9 mouse cellular contexts compared by ENCODE assay signal in genomic region chr7:97355068-97355841, GRCm38 (mm10). TPM values are rescaled to one million over a fixed set of nuclear protein-coding genes. Genes with fewer than 3 reads are reported as not detected.
DNase-seq lines count a peak whose midpoint lies in the region; ATAC-seq lines count a peak whose summit lies in the region.
"Had no signal": no experiment of that assay in that cellular context is flagged by ENCODE, and none has a peak within 500 bp of the region (broad histone marks: within the 10 kb centered on the region; RNA-seq: fewer than 3 reads in every experiment).

No protein-coding gene starts in this region.

- H3K4me1 ChIP-seq in limb, embryonic 12.5 days (replicated peaks), result 0 out of 2 replicates have a peak, but pooled peaks cover 2% of the 10 kb centered on the region
- H3K4me1 ChIP-seq in limb, embryonic 10.5 days, result 0 out of 2 replicates have a peak, but pooled peaks cover 4% of the 10 kb centered on the region
- no peaks in the 10 kb centered on the region; the same call in 1 of the 2 replicates for H3K4me1 ChIP-seq in liver, embryonic 11.5 days (replicated peaks; ENCODE audit: control insufficient read depth, insufficient read depth, low read length)
- H3K4me1 ChIP-seq: embryonic facial prominence, embryonic 15.5 days had no signal

- H3K9me3 ChIP-seq in limb, embryonic 12.5 days, result no peaks in the 10 kb centered on the region
- H3K9me3 ChIP-seq in limb, embryonic 10.5 days (replicated peaks), result no peaks in the 10 kb centered on the region
- H3K9me3 ChIP-seq in liver, embryonic 11.5 days (ENCODE audit: control insufficient read depth, low read length), result no peaks in the 10 kb centered on the region
- H3K9me3 ChIP-seq: embryonic facial prominence, embryonic 15.5 days had no signal

- DNase-seq in limb, embryonic 10.5 days (ENCODE audit: low spot score), result no peak
- DNase-seq in liver, embryonic 11.5 days (ENCODE audit: low spot score), result peak; percentile 29
- peak; percentile 70 for DNase-seq in splenic B cell, adult 2 months (ENCODE audit: low read depth, low spot score)
- DNase-seq in embryo, embryonic 10.5 days (ENCODE audit: low spot score), result no peak
- no peak for DNase-seq in testis, postnatal 14 days (ENCODE audit: low spot score)
- no peak for DNase-seq in left cerebral cortex, postnatal 36 days (ENCODE audit: low spot score in 2 of 2)

- intact Hi-C loops in left cerebral cortex, postnatal 36 days (cut with DNase I), result no loop called here

- no peak overlapping the region for H3K27ac ChIP-seq in limb, embryonic 12.5 days
- no peak overlapping the region for H3K27ac ChIP-seq in limb, embryonic 10.5 days
- no peak overlapping the region for H3K27ac ChIP-seq in liver, embryonic 11.5 days (ENCODE audit: low read depth, low read length)
- H3K27ac ChIP-seq: embryonic facial prominence, embryonic 15.5 days had no signal

- ATAC-seq in limb, embryonic 12.5 days (ENCODE audit: insufficient number of reproducible peaks, insufficient read depth, low FRiP score, low TSS enrichment, low read depth), result peak; percentile 26; the same call in 1 of the 2 replicates
- ATAC-seq in common myeloid progenitor, adult 5-6 weeks (replicated peaks; ENCODE audit: low read depth, poor library complexity, severe bottlenecking), result peak; percentile 76
- no peak for ATAC-seq in liver, embryonic 11.5 days (replicated peaks; ENCODE audit: low FRiP score)

- H3K27me3 ChIP-seq in limb, embryonic 12.5 days, result no peaks in the 10 kb centered on the region
- H3K27me3 ChIP-seq in limb, embryonic 10.5 days (ENCODE audit: low read depth, poor library complexity, severe bottlenecking), result no peaks in the 10 kb centered on the region
- peaks cover 3% of the 10 kb centered on the region; the same call in 1 of the 2 replicates for H3K27me3 ChIP-seq in liver, embryonic 11.5 days (replicated peaks; ENCODE audit: control insufficient read depth, insufficient read depth, low read length)
- no peaks in the 10 kb centered on the region for H3K27me3 ChIP-seq in splenic B cell, adult 2 months (ENCODE audit: control insufficient read depth, insufficient read depth, low read length, poor library complexity, severe bottlenecking)
- H3K27me3 ChIP-seq: embryonic facial prominence, embryonic 15.5 days had no signal

- WGBS in limb, embryonic 12.5 days, result 44% methylated on average over 13 of the region's 13 CpGs
- 50% methylated on average over 13 of the region's 13 CpGs for WGBS in limb, embryonic 10.5 days
- WGBS in liver, embryonic 11.5 days, result 45% methylated on average over 13 of the region's 13 CpGs

- H3K9ac ChIP-seq in limb, embryonic 12.5 days (replicated peaks), result no peak overlapping the region
- H3K9ac ChIP-seq in liver, embryonic 11.5 days (ENCODE audit: low read depth, low read length), result no peak overlapping the region
- H3K9ac ChIP-seq: embryonic facial prominence, embryonic 15.5 days had no signal

- H3K36me3 ChIP-seq in limb, embryonic 12.5 days, result no peaks in the 10 kb centered on the region
- H3K36me3 ChIP-seq in limb, embryonic 10.5 days, result no peaks in the 10 kb centered on the region
- no peaks in the 10 kb centered on the region for H3K36me3 ChIP-seq in liver, embryonic 11.5 days (ENCODE audit: control insufficient read depth, insufficient read depth, low read length)
- no peaks in the 10 kb centered on the region for H3K36me3 ChIP-seq in splenic B cell, adult 2 months (ENCODE audit: control insufficient read depth, insufficient read depth, low read length, poor library complexity, severe bottlenecking)
- H3K36me3 ChIP-seq: embryonic facial prominence, embryonic 15.5 days had no signal

- no peak overlapping the region for H3K4me2 ChIP-seq in limb, embryonic 12.5 days
- H3K4me2 ChIP-seq in liver, embryonic 11.5 days, result no peak overlapping the region
- H3K4me2 ChIP-seq: embryonic facial prominence, embryonic 15.5 days had no signal

- H3K4me3 ChIP-seq in limb, embryonic 12.5 days (replicated peaks), result no peak overlapping the region
- no peak overlapping the region for H3K4me3 ChIP-seq in limb, embryonic 10.5 days
- H3K4me3 ChIP-seq in liver, embryonic 11.5 days (ENCODE audit: low read depth, low read length), result no peak overlapping the region
- H3K4me3 ChIP-seq: embryonic facial prominence, embryonic 15.5 days had no signal

RNA-seq across cellular contexts. Expression of gene Alg8, which starts 16.2 kb away (rescaled TPM):
- polyA plus RNA-seq in limb, embryonic 12.5 days (2016; fragmentation: Nextera tagmentation; extraction: Ambion mirVana), result 35.9 and 38.7 TPM in 2 replicates
- polyA plus RNA-seq in limb, embryonic 10.5 days (2016; fragmentation: Nextera tagmentation; extraction: Ambion mirVana), result 53.4 and 55.2 TPM in 2 replicates
- 36.6 and 45.1 TPM in 2 replicates for total RNA-seq in common myeloid progenitor, adult 5-6 weeks (2017)
- polyA plus RNA-seq in liver, embryonic 11.5 days (2014; fragmentation: Nextera tagmentation; extraction: Ambion mirVana), result 66.4 and 74.2 TPM in 2 replicates
- total RNA-seq in left cerebral cortex, postnatal 36 days (2021), result 10 to 100 TPM in 1 of 2 experiments, 1 to 10 TPM in 1; 7.9 to 11.8 TPM

RNA-seq across cellular contexts. Expression of gene Kctd21, which starts 23.1 kb away (rescaled TPM):
- 3.6 and 4.7 TPM in 2 replicates for polyA plus RNA-seq in limb, embryonic 12.5 days (2016; fragmentation: Nextera tagmentation; extraction: Ambion mirVana)
- 3.5 and 4.2 TPM in 2 replicates for polyA plus RNA-seq in limb, embryonic 10.5 days (2016; fragmentation: Nextera tagmentation; extraction: Ambion mirVana)
- total RNA-seq in common myeloid progenitor, adult 5-6 weeks (2017), result 0.09 and 0.78 TPM in 2 replicates
- polyA plus RNA-seq in liver, embryonic 11.5 days (2014; fragmentation: Nextera tagmentation; extraction: Ambion mirVana), result 2.2 and 2.6 TPM in 2 replicates
- total RNA-seq in left cerebral cortex, postnatal 36 days (2021), result 10 to 100 TPM; 12.9 to 13.5 TPM

RNA-seq across cellular contexts. Expression of gene Usp35, which starts 23.4 kb away (rescaled TPM):
- polyA plus RNA-seq in limb, embryonic 12.5 days (2016; fragmentation: Nextera tagmentation; extraction: Ambion mirVana), result 2.8 and 2.9 TPM in 2 replicates
- 1.6 and 2.0 TPM in 2 replicates for polyA plus RNA-seq in limb, embryonic 10.5 days (2016; fragmentation: Nextera tagmentation; extraction: Ambion mirVana)
- not detected in 2 replicates for total RNA-seq in common myeloid progenitor, adult 5-6 weeks (2017)
- polyA plus RNA-seq in liver, embryonic 11.5 days (2014; fragmentation: Nextera tagmentation; extraction: Ambion mirVana), result 0.86 and 0.92 TPM in 2 replicates
- total RNA-seq in left cerebral cortex, postnatal 36 days (2021), result 10 to 100 TPM; 16.7 to 19.3 TPM

RNA-seq across cellular contexts. Expression of gene Ndufc2, which starts 44.5 kb away (rescaled TPM):
- 365 and 384 TPM in 2 replicates for polyA plus RNA-seq in limb, embryonic 12.5 days (2016; fragmentation: Nextera tagmentation; extraction: Ambion mirVana)
- polyA plus RNA-seq in limb, embryonic 10.5 days (2016; fragmentation: Nextera tagmentation; extraction: Ambion mirVana), result 305 and 321 TPM in 2 replicates
- 210 and 280 TPM in 2 replicates for total RNA-seq in common myeloid progenitor, adult 5-6 weeks (2017)
- polyA plus RNA-seq in liver, embryonic 11.5 days (2014; fragmentation: Nextera tagmentation; extraction: Ambion mirVana), result 355 and 359 TPM in 2 replicates
- total RNA-seq in left cerebral cortex, postnatal 36 days (2021), result 100 to 1,000 TPM; 202 to 220 TPM

Comparison
In these comparisons a context has a peak if more than half of its experiments do, and no peak if none do; other contexts are left out.
1. DNase-seq: peak in liver, embryonic 11.5 days (single experiment) and splenic B cell, adult 2 months (single experiment); none in limb, embryonic 10.5 days (single experiment), embryo, embryonic 10.5 days (single experiment), testis, postnatal 14 days (single experiment) and left cerebral cortex, postnatal 36 days (0 of 2).